Mouse (Mus musculus): ENCODE data around the gene Hexim2. TPM values are rescaled to one million over a fixed set of nuclear protein-coding genes. Genes with fewer than 3 reads are reported as not detected.

The Hexim2 gene
- polyA plus RNA-seq, 1 experiment from 2014 or later, result 33.4 TPM

GRCm38 (mm10) chr11:103181349-103181748, 49.1 kb downstream of the Hexim2 start:
- Histone ChIP-seq H3K36me3 (replicated peaks) (no peaks in the 10 kb centered on the region), H3K27me3 (replicated peaks) (no peaks in the 10 kb centered on the region), H3K9ac (no peak overlapping the region), H3K9me3 (no peaks in the 10 kb centered on the region), H3K4me3 (no peak overlapping the region), H3K4me1 (no peaks in the 10 kb centered on the region), H3K27ac (no peak overlapping the region), H3K4me2 (no peak overlapping the region)
- ATAC-seq (replicated peaks), result no peak
- 79% methylated on average over 9 of the region's 9 CpGs for WGBS

GRCm38 (mm10) chr11:103181911-103182310, 49.7 kb downstream of the Hexim2 start:
- Histone ChIP-seq H3K4me3 (no peak overlapping the region), H3K36me3 (replicated peaks) (no peaks in the 10 kb centered on the region), H3K27me3 (replicated peaks) (no peaks in the 10 kb centered on the region), H3K27ac (no peak overlapping the region), H3K4me1 (no peaks in the 10 kb centered on the region), H3K9me3 (no peaks in the 10 kb centered on the region), H3K9ac (no peak overlapping the region), H3K4me2 (no peak overlapping the region)
- WGBS, result 72% methylated on average over 3 of the region's 3 CpGs
- no peak for ATAC-seq (replicated peaks)

GRCm38 (mm10) chr11:103184891-103185290, 52.7 kb downstream of the Hexim2 start:
- Histone ChIP-seq H3K4me3 (no peak overlapping the region), H3K4me1 (no peaks in the 10 kb centered on the region), H3K9me3 (no peaks in the 10 kb centered on the region), H3K27ac (no peak overlapping the region), H3K27me3 (replicated peaks) (0 out of 2 replicates have a peak, but pooled peaks cover 5% of the 10 kb centered on the region), H3K9ac (no peak overlapping the region), H3K4me2 (no peak overlapping the region), H3K36me3 (replicated peaks) (no peaks in the 10 kb centered on the region; the same call in 1 of the 2 replicates)
- ATAC-seq (replicated peaks), result no peak
- WGBS, result 31% methylated on average over 2 of the region's 2 CpGs

Other genes starting within 250 kb of the Hexim2 start
- not detected in 2 replicates for gene Fam187a, start 247.3 kb upstream of the Hexim2 start, polyA plus RNA-seq (2015; fragmentation: Nextera tagmentation; extraction: Ambion mirVana)
- 0.14 and 0.25 TPM in 2 replicates for gene Gfap, start 231.5 kb upstream of the Hexim2 start, polyA plus RNA-seq (2015; fragmentation: Nextera tagmentation; extraction: Ambion mirVana)
- 1.8 and 2.4 TPM in 2 replicates for gene Kif18b, start 207.3 kb upstream of the Hexim2 start, polyA plus RNA-seq (2015; fragmentation: Nextera tagmentation; extraction: Ambion mirVana)
- 11.7 and 14.0 TPM in 2 replicates for gene C1ql1, start 185.7 kb upstream of the Hexim2 start, polyA plus RNA-seq (2015; fragmentation: Nextera tagmentation; extraction: Ambion mirVana)
- gene Nmt1, start 104.2 kb upstream of the Hexim2 start, polyA plus RNA-seq (2015; fragmentation: Nextera tagmentation; extraction: Ambion mirVana), result 26.8 and 35.5 TPM in 2 replicates
- 182 and 184 TPM in 2 replicates for gene Dcakd, start 104.1 kb upstream of the Hexim2 start, polyA plus RNA-seq (2015; fragmentation: Nextera tagmentation; extraction: Ambion mirVana)
- gene Plcd3, start 30.8 kb upstream of the Hexim2 start, polyA plus RNA-seq (2015; fragmentation: Nextera tagmentation; extraction: Ambion mirVana), result 3.0 and 3.8 TPM in 2 replicates
- 9.7 and 11.1 TPM in 2 replicates for gene Acbd4, start 30.7 kb upstream of the Hexim2 start, polyA plus RNA-seq (2015; fragmentation: Nextera tagmentation; extraction: Ambion mirVana)
- 3.1 and 3.7 TPM in 2 replicates for gene Hexim1, start 16.2 kb upstream of the Hexim2 start, polyA plus RNA-seq (2015; fragmentation: Nextera tagmentation; extraction: Ambion mirVana)
- gene Fmnl1, start 38.7 kb downstream of the Hexim2 start, polyA plus RNA-seq (2015; fragmentation: Nextera tagmentation; extraction: Ambion mirVana), result 7.0 and 7.5 TPM in 2 replicates
- gene 1700023F06Rik, start 76.1 kb downstream of the Hexim2 start, polyA plus RNA-seq (2015; fragmentation: Nextera tagmentation; extraction: Ambion mirVana), result 1.6 and 1.9 TPM in 2 replicates
- gene Spata32, start 86.0 kb downstream of the Hexim2 start, polyA plus RNA-seq (2015; fragmentation: Nextera tagmentation; extraction: Ambion mirVana), result 0.66 and 0.71 TPM in 2 replicates
- 3.9 and 5.0 TPM in 2 replicates for gene Map3k14, start 135.0 kb downstream of the Hexim2 start, polyA plus RNA-seq (2015; fragmentation: Nextera tagmentation; extraction: Ambion mirVana)
- 3.9 and 4.6 TPM in 2 replicates for gene Arhgap27, start 231.3 kb downstream of the Hexim2 start, polyA plus RNA-seq (2015; fragmentation: Nextera tagmentation; extraction: Ambion mirVana)